Mouse (Mus musculus): Measurements from ENCODE around the gene Iqsec1.

Iqsec1 gene

GRCm38 (mm10) chr6:90719402-90719801 lies 269.1 kb downstream of the Iqsec1 start:
- DNase-seq: no peak

DNA sequence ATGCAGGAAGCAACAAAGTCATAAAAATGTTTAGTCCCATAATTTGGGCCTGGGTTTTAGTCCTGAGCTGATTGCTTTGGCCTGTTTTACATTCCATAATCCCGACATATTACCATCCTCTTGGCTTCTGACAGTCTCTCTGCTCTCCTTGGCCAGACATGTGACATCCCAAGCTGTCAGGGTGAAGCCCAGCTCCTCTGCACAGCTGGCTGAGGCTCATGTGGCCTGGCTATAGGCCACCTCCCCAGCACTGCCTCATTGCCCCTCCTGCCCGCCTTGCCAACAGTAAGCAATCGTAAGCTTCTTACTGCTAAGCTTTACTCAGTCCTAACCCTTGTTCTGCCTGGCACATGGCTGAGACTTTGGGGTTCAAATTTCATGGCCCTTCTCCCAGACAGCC lies 270.0 kb downstream of the Iqsec1 start:
- no peak for DNase-seq

DNA sequence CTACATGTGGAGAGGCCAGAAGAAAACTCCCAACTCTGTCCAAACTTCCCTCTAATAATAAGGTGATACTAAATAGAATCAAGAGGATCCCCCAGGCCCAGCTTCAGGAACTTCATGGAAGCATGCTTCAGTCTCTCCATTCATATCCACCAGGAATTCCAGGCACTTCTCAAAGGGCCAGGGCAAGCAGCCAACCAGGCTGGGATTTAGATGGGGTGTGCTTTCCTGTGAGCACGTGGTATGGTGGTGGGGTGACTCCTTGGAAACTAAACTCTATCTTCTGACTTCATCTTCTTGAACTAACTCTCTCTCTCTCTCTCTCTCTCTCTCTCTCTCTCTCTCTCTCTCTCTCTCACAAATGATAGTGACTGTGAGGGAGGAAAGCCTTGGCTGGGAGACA lies 270.8 kb downstream of the Iqsec1 start:
- no peak for DNase-seq

DNA sequence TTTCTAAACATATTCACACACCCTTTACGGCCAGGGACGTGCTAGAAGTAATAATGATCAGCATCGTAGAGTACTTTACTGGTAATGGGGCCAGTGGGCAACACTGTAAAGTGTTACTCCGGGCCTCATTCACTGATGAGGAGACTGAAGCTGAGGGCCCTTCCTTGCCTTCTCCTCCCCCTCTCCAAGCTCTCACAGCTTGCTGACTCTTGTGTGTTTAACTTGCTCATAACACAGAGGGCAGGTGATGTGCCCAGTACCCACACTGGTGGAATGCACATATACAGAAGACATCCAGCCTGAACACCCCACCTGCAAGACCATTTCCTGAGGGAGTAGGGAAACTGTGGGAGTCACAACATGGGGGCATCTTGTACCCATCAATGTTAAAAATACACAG lies 271.6 kb downstream of the Iqsec1 start:
- DNase-seq: no peak

DNA sequence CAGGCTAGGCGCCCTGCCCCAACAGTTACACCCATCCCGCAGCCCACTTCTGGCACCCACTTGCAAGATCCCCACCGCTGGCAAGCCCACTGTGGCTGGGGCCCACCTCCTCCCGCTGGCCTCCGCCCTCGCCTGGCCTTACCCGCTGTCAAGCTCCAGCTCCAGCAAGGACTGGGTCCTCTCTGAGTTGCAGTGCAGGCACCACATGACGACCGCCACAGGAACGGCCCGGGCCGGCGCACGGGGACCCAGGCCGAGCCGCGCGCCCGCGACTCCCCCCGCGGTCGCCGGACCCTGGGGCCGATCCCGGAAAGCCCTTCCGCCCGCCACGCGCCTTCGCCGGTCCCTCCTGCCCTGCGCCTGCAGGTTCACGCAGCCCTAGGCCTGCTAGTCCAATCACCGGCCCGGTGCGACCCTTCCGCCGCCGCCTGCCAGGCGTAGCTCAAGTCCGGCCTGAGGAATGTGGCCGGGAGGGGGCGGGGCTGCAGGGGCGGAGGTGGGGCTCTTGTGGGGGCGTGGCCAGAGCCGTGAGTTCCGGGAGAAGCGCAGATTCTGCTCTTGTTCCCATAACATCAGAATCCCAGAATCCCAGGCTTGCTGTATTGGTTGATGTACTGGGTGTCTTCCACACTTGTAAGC lies 272.3 kb downstream of the Iqsec1 start:
- no peak for DNase-seq

DNA sequence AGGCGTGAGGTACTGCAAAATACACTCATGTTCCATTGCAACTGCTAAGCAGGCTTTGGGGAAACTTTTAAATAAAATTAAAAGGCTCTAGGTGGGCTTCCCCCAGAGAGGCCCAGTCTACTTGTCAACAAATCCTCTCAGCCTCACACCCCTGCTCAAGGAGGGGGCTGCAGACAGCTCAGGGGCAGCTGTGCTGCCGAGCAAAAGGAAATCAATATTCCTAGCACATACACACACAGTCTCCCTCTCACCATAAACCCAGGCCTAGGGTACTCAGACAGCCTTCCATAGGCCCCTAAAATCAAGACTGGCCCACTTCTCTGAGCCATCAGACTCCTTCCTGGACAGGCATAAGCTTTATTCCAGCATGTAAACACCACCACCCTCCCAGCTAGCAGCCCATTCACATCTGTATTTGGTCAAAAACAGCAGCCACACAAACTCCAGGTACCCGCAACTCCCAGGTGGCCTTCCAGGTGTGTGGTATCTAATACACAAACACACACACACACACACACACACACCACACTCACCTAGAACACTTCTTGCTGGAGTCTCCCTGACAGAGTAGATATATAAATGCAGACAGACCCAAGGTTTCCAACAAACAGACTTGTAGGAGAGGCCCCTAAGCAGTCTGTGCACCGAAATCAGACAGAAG lies 273.1 kb downstream of the Iqsec1 start:
- DNase-seq: no peak

DNA sequence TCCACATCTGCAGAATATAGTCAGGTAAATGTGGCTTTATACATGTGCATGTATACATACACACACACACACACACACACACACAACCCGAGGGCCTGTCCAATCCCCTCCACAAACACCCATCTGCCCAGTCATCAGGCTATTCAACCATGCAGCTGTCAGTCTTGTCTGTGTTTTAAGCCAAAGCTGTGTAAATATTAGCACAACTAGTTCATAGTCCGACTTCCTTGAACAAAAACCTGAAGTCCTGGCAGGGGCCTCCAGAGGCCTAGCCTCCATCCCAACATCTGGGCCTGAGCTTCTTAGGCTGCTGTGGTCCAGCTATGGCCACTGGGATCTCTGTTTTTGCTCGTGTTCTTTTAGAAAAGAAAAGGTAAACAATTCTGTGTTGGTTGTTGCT lies 274.8 kb downstream of the Iqsec1 start:
- DNase-seq: no peak

- no peak for DNase-seq
Measured at GRCm38 (mm10) chr6:90712486-90713480, 275.7 kb downstream of the Iqsec1 start.

DNA sequence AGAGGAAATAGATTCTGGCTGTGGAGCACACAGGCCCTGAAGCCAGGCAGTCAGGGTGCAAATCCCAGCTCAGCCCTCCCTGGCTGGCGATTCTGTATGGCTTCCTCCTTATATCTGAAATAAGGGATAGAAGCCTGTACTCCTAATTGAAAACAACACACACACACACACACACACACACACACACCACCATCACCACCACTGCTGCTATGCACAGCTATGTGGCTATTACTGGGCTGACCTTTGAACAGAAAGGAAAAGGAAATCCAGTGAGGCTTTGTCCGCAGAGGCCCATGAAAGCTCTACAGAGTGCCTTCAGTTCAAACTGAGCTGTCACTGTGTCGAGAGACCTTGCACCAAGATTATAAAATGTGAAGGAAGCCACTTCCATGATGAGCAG lies 276.4 kb downstream of the Iqsec1 start:
- no peak for DNase-seq

DNA sequence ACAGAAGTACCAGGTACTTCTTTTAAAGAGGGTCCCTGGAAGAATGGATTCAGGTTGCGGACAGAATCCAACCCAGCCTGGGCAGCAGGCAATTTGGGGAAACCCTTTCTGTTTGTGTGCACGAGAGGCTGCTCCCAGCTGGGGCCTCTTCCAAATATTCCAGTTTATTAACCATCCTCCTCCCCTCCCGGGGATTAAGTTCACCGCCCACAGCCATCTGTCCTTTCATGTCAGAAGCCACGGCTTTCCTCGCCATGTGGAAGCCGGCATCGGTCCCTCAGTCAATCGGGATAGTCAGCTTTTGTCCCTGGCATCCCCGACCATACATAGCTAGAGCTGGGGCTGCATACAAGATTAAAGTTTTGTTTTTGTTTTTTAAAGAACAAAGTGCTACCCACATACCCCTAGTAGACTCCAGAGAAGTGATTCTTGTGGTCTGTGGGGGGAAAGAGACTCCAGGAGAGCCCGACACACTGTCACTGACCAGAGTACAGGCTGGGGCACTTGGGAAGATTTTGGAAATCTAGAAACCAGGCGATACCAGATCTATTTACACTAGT lies 276.9 kb downstream of the Iqsec1 start:
- no peak for DNase-seq

GRCm38 (mm10) chr6:90710778-90711177 lies 277.7 kb downstream of the Iqsec1 start:
- DNase-seq: no peak

GRCm38 (mm10) chr6:90709929-90710777 lies 278.3 kb downstream of the Iqsec1 start:
- no peak for DNase-seq

- DNase-seq: no peak
Measured at GRCm38 (mm10) chr6:90708061-90708618, 280.3 kb downstream of the Iqsec1 start.

DNA sequence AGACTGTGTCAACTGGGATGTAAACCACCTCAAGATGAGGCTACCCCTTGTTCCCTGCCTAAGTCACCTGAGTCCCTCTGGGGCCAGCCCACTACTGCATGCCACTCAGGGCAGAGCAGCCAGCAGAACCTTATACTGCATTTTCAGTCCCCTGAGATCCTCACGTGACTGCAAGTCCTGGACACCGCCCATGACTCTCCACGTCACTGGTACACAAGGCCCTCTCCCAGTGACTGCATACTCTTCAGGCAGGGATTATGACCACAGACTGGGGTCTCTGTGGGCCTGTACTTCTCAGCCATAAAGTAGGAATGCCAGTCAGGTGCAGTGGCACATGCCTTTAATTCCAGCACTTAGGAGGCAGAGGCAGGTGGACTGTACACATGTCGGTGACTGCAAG lies 281.3 kb downstream of the Iqsec1 start:
- no peak for DNase-seq

DNA sequence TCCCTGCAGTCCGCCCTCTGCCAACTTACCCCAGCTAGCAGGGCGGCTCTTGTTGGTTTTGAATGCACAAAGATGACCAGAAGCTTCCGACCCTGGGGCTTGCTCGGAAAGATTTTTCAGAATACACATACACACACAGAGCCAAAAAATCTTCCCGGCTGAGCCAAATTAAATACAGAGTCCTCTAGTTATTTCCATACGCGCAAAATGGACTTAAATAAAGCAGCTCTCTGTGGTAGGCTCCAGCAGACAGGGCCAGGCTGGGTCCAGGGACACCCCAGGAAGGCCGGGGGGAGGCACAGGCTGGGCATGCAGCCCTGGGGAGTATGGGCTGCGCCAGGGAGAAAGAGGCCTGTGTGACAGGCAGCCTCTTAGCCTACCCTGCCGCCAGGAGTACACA lies 282.0 kb downstream of the Iqsec1 start:
- peak; percentile 72 for DNase-seq

DNA sequence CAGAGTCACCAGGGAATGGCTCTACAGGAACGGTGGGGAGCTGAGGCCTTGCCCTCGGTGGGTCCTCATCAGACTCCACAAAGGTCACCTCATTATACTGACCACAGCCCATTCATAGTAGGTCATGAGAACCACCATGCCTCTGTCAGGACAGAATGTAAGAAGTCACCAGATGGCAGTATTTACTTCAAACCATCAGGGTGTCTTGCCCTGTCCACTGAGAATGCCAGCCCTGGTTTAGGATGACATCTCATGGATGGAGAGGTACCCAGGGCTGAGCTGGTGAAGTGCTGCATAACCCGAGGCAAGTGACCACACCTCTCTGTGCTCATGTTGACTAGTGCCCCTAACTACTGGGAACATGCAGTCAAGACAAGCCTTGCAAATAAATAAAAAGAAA lies 282.7 kb downstream of the Iqsec1 start:
- DNase-seq: no peak

DNA sequence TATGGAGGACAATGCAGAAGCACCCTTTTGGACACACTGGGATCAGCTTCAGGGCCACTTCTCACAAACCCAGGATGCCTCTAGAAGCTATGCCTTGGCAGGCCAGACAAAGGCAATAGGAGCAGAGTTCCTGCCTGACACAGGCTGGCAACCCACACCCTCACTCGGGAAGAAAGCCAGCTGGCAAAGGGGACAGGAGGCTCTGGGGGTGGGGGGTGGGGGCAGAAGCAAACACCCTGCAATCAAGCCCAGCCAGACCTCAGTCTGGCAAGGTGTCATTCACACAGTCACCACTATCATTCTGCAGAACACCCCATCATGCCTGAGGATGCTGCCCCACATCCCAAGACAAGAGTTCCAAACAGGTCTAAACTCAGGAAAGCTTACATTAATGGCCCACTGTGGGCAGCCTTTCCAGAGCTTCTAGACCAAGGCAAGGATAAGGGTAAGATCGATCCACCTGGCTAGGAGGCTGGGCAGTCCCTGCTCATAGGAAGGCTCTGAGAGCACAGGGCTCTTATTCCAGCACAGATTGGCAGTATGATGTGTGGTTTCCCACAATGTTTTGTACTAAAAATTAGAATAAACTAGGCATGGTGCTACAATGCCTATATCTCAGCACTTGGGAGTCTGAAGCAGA lies 283.7 kb downstream of the Iqsec1 start:
- DNase-seq: peak; percentile 56

GRCm38 (mm10) chr6:90703782-90704181 lies 284.7 kb downstream of the Iqsec1 start:
- DNase-seq: no peak

- DNase-seq: no peak
Measured at GRCm38 (mm10) chr6:90702837-90703735, 285.4 kb downstream of the Iqsec1 start.

GRCm38 (mm10) chr6:90702197-90702596 lies 286.3 kb downstream of the Iqsec1 start:
- no peak for DNase-seq
